Mouse (Mus musculus) liver, adult 2 months (tissue): ENCODE results near the gene Ccdc148. TPM values are rescaled to one million over a fixed set of nuclear protein-coding genes. Genes with fewer than 3 reads are reported as not detected.

Source experiments
- DNase-seq: peaks from one replicate; pipeline ENCODE4 v3.0.0-alpha.2; 2011; ENCODE audit warnings: low read depth, low spot score; ENCODE audit errors: extremely low read depth
- H3K27ac ChIP-seq: fragments of 200-500 bp; replicated peaks from 2 replicates; pipeline ENCODE4 v1.5.1; 2012; ENCODE audit warnings: low read depth, mild to moderate bottlenecking, control low read depth, inconsistent platforms, low read length; ENCODE audit not compliant: insufficient read depth
- H3K27me3 ChIP-seq: fragments of 200-500 bp; 2 replicates; pipeline ENCODE4 v1.6.1; 2012; ENCODE audit warnings: mild to moderate bottlenecking, moderate library complexity, low read length, inconsistent platforms; ENCODE audit not compliant: control insufficient read depth, insufficient read depth
- H3K36me3 ChIP-seq: fragments of 200-500 bp; 2 replicates; pipeline ENCODE4 v1.6.1; 2012; ENCODE audit warnings: low read length, inconsistent platforms; ENCODE audit not compliant: control insufficient read depth, insufficient read depth
- H3K4me1 ChIP-seq: fragments of 200-500 bp; 2 replicates; pipeline ENCODE4 v1.6.1; 2011; ENCODE audit warnings: low read length; ENCODE audit not compliant: control insufficient read depth, insufficient read depth
- H3K4me3 ChIP-seq: fragments of 200-500 bp; 2 replicates; pipeline ENCODE4 v1.5.1; 2011; ENCODE audit warnings: low read depth, mild to moderate bottlenecking, control low read depth, low read length, moderate library complexity; ENCODE audit not compliant: insufficient read depth
- H3K79me2 ChIP-seq: fragments of 200-500 bp; 2 replicates; pipeline ENCODE4 v1.6.1; 2012; ENCODE audit warnings: inconsistent platforms, mild to moderate bottlenecking, low read length, moderate library complexity; ENCODE audit not compliant: control insufficient read depth, insufficient read depth
- H3K9ac ChIP-seq: fragments of 200-500 bp; 2 replicates; pipeline ENCODE4 v1.6.1; 2012; ENCODE audit warnings: low read depth, mild to moderate bottlenecking, control low read depth, inconsistent platforms, low read length
- CTCF ChIP-seq: fragments of 200-500 bp; IDR thresholded peaks from 2 replicates; pipeline ENCODE4 v1.5.1; 2011; ENCODE audit warnings: low read depth, low read length, control low read depth
- POLR2A ChIP-seq: fragments of 200-500 bp; IDR thresholded peaks from 2 replicates; pipeline ENCODE4 v1.6.1; 2011; ENCODE audit warnings: low read length, control low read depth; ENCODE audit not compliant: insufficient read depth; ENCODE audit errors: extremely low read depth
- WGBS: fragments of 180-500 bp; shearing (Covaris S2); methylation state at CpG from one replicate; pipeline ENCODE4 v1.1.7; 2018; 5-methylcytosine and 5-hydroxymethylcytosine counted together
- polyA plus RNA-seq: library from polyadenylated mRNA; depleted of rRNA; stranded (reverse); fragments of >200 nt; gene quantifications from 2 replicates; pipeline ENCODE4 v1.2.3, GENCODE M21; 2012
- total RNA-seq: library from RNA; depleted of rRNA; stranded (reverse); fragments of >200 nt; gene quantifications from 2 replicates; pipeline ENCODE4 v1.2.3, GENCODE M21; 2014

Ccdc148 gene
- total and polyA plus RNA-seq, 2 experiments = 0.05 to 0.92 TPM

DNA sequence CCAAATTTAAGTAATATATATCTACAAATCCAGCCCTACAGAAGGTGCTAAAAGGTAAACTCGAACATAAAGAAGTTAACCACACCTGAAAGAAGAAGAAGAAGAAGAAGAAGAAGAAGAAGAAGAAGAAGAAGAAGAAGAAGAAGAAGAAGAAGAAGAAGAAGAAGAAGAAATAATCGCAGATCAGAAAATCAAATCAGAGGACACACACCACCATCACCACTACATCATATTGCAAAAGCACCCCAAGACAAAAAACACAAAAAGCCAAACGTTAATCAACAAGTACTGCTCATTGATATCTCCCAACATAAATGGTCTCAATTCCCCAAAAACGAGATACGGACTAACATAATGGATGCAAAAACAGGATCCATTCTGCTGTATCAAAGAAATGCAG, 301.3 kb downstream of the Ccdc148 start, which contains the start of gene Gm11099:
Gm11099 (plus strand) TSS at position 301 of the 400 bp plus-strand sequence.
- no peak for DNase-seq
- no peak for TF ChIP-seq CTCF
- no peak for TF ChIP-seq POLR2A
- Histone ChIP-seq H3K9ac (no peak within 1 kb of the TSS), H3K27me3 (no peaks in the 10 kb centered on the region), H3K36me3 (no peaks in the 10 kb centered on the region), H3K4me3 (no peak within 1 kb of the TSS), H3K27ac (no peak within 1 kb of the TSS), H3K4me1 (no peaks in the 10 kb centered on the region), H3K79me2 (no peaks in the 10 kb centered on the region)
- WGBS = 92% methylated on average over 5 of the region's 5 CpGs

DNA sequence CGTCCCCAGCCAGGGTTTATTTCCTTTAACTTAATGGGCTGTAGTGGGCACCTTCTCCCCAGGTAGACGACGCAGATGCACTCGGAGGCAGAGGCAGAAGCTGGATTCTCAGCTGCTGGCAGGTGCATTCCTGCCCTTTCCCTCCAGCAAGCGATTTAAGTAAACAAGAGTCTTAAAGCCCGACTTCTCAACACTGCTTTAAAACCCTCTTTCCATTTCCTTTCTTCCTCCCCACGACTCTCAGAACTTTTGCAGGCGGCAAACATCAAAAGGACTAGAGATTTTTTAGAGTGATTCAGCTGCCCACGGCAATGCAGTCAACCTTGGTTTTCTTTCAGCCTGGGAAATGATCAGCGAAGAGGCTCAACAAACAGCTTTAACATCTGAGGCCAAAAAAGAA, 316.0 kb downstream of the Ccdc148 start:
- no peaks in the 10 kb centered on the region for H3K36me3 ChIP-seq
- DNase-seq = no peak
- TF ChIP-seq CTCF = no peak
- TF ChIP-seq POLR2A = no peak

DNA sequence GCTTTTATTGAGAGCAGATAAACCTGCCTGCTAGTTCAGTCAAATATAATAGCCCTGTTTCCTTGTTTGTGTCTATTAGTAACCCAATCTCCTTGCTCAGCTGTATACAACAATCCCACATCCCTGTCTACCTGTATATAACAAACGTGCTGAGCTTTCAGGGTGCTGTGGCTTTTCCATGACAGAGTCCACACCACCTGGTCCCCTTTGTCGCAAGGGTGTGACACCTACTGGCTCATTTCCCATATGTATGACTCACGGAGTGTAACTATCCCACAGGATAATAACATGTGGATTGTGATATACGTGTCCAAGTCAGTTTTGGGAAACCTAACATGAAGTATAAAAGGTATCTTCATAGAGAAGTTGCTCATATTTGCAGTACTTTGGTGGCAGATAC, 318.0 kb downstream of the Ccdc148 start:
- peaks cover 4% of the 10 kb centered on the region; the same call in 1 of the 2 replicates for H3K4me1 ChIP-seq
- 88% methylated on average over 4 of the region's 4 CpGs for WGBS
- H3K79me2 ChIP-seq = no peaks in the 10 kb centered on the region; the same call in 1 of the 2 replicates
- DNase-seq = no peak
- no peak overlapping the region for H3K4me3 ChIP-seq
- H3K27ac ChIP-seq = no peak overlapping the region
- H3K27me3 ChIP-seq = no peaks in the 10 kb centered on the region
- no peak overlapping the region for H3K9ac ChIP-seq
- H3K36me3 ChIP-seq = no peaks in the 10 kb centered on the region
- no peak for TF ChIP-seq CTCF
- no peak for TF ChIP-seq POLR2A

More for the DNA sequence above, 316.0 kb downstream of the Ccdc148 start:
- H3K4me3 ChIP-seq = no peak overlapping the region
- H3K9ac ChIP-seq = no peak overlapping the region
- no peak overlapping the region for H3K27ac ChIP-seq
- H3K79me2 ChIP-seq = no peaks in the 10 kb centered on the region
- WGBS = 33% methylated on average over 10 of the region's 10 CpGs
- H3K27me3 ChIP-seq = no peaks in the 10 kb centered on the region
- peaks cover 2% of the 10 kb centered on the region; the same call in 1 of the 2 replicates for H3K4me1 ChIP-seq

DNA sequence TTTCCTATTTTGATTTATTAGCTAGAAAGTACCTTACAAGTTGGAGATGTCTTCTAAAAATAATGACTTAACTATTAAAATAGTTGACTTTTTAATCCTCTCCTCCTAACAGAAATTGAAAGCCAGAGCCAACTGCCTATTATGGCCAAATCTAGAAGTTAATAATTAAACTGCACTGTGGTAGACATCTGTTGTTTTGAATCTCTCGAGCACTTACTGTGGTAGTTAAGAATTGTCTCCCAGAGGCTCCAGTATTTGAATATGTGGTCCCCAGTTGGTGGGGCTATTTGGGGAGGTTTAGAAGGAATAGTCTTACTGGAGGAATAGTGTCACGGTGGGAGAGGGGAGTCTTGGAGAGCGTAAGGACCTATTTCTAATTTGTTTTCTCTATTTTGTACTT, 319.5 kb downstream of the Ccdc148 start:
- peaks cover 4% of the 10 kb centered on the region; the same call in 1 of the 2 replicates for H3K4me1 ChIP-seq
- 56% methylated on average over 3 of the region's 3 CpGs for WGBS
- H3K4me3 ChIP-seq = no peak overlapping the region

DNA sequence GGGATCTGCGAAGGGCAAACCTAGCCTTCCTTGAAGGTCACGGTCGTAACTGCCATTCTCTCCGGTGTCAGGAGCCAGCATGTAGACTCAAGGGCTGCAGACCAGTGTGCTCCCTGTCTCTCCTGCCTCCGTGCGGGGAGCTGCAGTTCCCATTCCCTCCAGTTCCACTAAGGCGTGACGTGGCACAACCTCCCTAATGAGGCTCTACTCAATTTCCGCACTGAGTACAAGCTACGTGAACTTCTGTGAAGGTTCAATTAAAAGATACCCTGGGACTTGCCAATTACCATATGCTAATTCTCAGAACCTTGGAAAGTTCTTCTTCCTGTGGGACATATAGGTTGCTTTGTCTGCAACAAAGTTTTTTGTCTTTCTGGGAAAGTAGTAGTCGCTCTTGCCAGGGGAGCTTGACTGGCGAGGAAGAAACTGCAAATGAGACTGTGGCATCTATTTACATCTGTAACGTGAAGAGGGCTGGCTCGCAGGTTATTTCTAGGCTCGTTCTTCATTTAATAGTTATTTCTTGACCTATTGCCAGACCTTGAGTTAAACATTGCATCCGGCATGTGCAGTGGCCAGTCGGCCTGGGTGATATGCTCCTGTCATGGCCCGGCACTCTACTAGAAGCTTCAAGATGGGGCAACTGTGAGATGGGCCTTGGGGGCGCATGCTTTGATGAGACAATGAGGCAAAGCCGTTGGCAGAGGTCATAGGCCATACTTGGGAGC, 328.1 kb downstream of the Ccdc148 start:
- WGBS = 92% methylated on average over 20 of the region's 20 CpGs
- H3K27me3 ChIP-seq = no peaks in the 10 kb centered on the region
- H3K4me3 ChIP-seq = no peak overlapping the region
- no peak for TF ChIP-seq POLR2A
- no peak for TF ChIP-seq CTCF
- H3K27ac ChIP-seq = no peak overlapping the region
- no peaks in the 10 kb centered on the region for H3K79me2 ChIP-seq
- no peak overlapping the region for H3K9ac ChIP-seq
- H3K4me1 ChIP-seq = peaks cover 2% of the 10 kb centered on the region
- no peak for DNase-seq
- H3K36me3 ChIP-seq = no peaks in the 10 kb centered on the region

More for the DNA sequence above, 319.5 kb downstream of the Ccdc148 start:
- no peak for TF ChIP-seq CTCF
- no peak for TF ChIP-seq POLR2A
- Histone ChIP-seq H3K9ac (no peak overlapping the region), H3K36me3 (no peaks in the 10 kb centered on the region), H3K27ac (0 out of 2 replicates have a peak overlapping the region, but pooled peaks have one; percentile 31), H3K79me2 (no peaks in the 10 kb centered on the region; the same call in 1 of the 2 replicates), H3K27me3 (no peaks in the 10 kb centered on the region)
- DNase-seq = peak; percentile 85
